Mouse (Mus musculus) liver, embryonic 16.5 days (tissue): ENCODE data around the gene Olfr1220. TPM values are rescaled to one million over a fixed set of nuclear protein-coding genes. Genes with fewer than 3 reads are reported as not detected.

ENCODE experiments used
- ATAC-seq: fragments of 200-750 bp; cut with Nextera tagmentation; 2 replicates; pipeline ENCODE4 v1.8.0; 2017; ENCODE audit warnings: low read depth, mild to moderate bottlenecking, moderate number of reproducible peaks, moderate library complexity
- H3K27ac ChIP-seq: fragments of 300-500 bp; sonication (generic); 2 replicates; pipeline ENCODE4 v1.5.1; 2014; ENCODE audit warnings: mild to moderate bottlenecking, low read length
- H3K27me3 ChIP-seq: fragments of 300-500 bp; sonication (generic); 2 replicates; pipeline ENCODE4 v1.6.1; 2014; ENCODE audit warnings: low read depth, low read length, mixed read lengths; ENCODE audit not compliant: control insufficient read depth, insufficient read depth
- H3K36me3 ChIP-seq: fragments of 300-500 bp; sonication (generic); 2 replicates; pipeline ENCODE4 v1.6.1; 2014; ENCODE audit warnings: mild to moderate bottlenecking; ENCODE audit not compliant: control insufficient read depth, insufficient read depth
- H3K4me1 ChIP-seq: fragments of 300-500 bp; sonication (generic); 2 replicates; pipeline ENCODE4 v1.6.1; 2014; ENCODE audit warnings: low read depth, low read length, mixed read lengths; ENCODE audit not compliant: control insufficient read depth
- H3K4me2 ChIP-seq: fragments of 300-500 bp; sonication (generic); 2 replicates; pipeline ENCODE4 v1.6.1; 2014; ENCODE audit warnings: low read depth, low read length, mixed read lengths
- H3K4me3 ChIP-seq: fragments of 300-500 bp; sonication (generic); 2 replicates; pipeline ENCODE4 v1.5.1; 2014; ENCODE audit warnings: low read depth, mild to moderate bottlenecking, low read length
- H3K9ac ChIP-seq: fragments of 300-500 bp; sonication (generic); 2 replicates; pipeline ENCODE4 v1.6.1; 2014; ENCODE audit warnings: low read depth, low read length
- H3K9me3 ChIP-seq: fragments of 300-500 bp; sonication (generic); replicated peaks from 2 replicates; pipeline ENCODE4 v1.6.1; 2016; ENCODE audit warnings: low read length; ENCODE audit not compliant: control insufficient read depth
- WGBS: fragments of 180-500 bp; shearing (Covaris S2); extraction: QIAGEN DNeasy Blood & Tissue Kit; methylation state at CpG from one replicate; pipeline ENCODE4 v1.1.7; 2014; ENCODE audit not compliant: insufficient replicate concordance; 5-methylcytosine and 5-hydroxymethylcytosine counted together
- polyA plus RNA-seq: library from polyadenylated mRNA; unstranded; fragments of >200 nt; fragmentation: Nextera tagmentation; extraction: Ambion mirVana; gene quantifications from 2 replicates; pipeline ENCODE4 v1.2.1, GENCODE M21; 2015

Olfr1220 gene
- polyA plus RNA-seq = not detected in 2 replicates

GRCm38 (mm10) chr2:89106735-89107134, at the start of gene Olfr1220:
Gene Olfr1220 (minus strand): TSS chr2:89106835.
- Histone ChIP-seq H3K9ac (no peak within 1 kb of the TSS), H3K27ac (no peak within 1 kb of the TSS), H3K36me3 (no peaks in the 10 kb centered on the region), H3K4me1 (no peaks in the 10 kb centered on the region), H3K4me2 (no peak within 1 kb of the TSS), H3K4me3 (no peak within 1 kb of the TSS), H3K27me3 (no peaks in the 10 kb centered on the region), H3K9me3 (no peaks in the 10 kb centered on the region)
- ATAC-seq = no peak
- 58% methylated on average over 3 of the region's 3 CpGs for WGBS

- Histone ChIP-seq H3K9ac (no peak within 1 kb of the TSS), H3K4me1 (no peaks in the 10 kb centered on the region), H3K27ac (no peak within 1 kb of the TSS), H3K4me2 (no peak within 1 kb of the TSS), H3K4me3 (no peak within 1 kb of the TSS), H3K9me3 (no peaks in the 10 kb centered on the region), H3K36me3 (no peaks in the 10 kb centered on the region), H3K27me3 (no peaks in the 10 kb centered on the region)
- no peak for ATAC-seq
- 38% methylated on average over 1 of the region's 1 CpGs for WGBS
Measured at GRCm38 (mm10) chr2:89151460-89151859, 44.8 kb upstream of the Olfr1220 start, which contains the start of gene Olfr1223. Gene Olfr1223 (minus strand): TSS chr2:89151560.

DNA sequence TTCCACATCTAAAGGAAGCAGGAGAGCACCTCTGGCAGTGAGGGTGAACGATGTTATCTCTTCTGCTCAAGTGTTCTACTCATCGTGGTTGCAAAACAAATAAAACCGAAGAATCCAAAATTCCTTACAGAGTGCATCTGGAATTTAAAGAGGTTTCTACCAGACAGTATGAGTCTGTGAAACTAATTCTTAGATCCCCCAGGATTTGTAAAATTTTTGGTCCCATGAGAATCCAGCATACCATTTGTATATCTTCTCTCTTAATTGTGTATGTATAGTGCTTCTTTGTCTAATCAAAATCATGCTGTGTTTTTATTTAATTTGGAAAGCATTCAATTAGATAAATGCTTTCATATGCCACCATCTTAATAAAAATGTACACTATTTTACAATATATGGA, 26.3 kb upstream of the Olfr1220 start, which contains the start of gene Olfr1222:
Gene Olfr1222 (minus strand): TSS at position 101 of the 400 bp plus-strand sequence.
- ATAC-seq = no peak
- no peak within 1 kb of the TSS for H3K4me2 ChIP-seq
- H3K9me3 ChIP-seq = no peaks in the 10 kb centered on the region
- no peaks in the 10 kb centered on the region for H3K36me3 ChIP-seq
- H3K9ac ChIP-seq = no peak within 1 kb of the TSS
- H3K27ac ChIP-seq = no peak within 1 kb of the TSS
- 34% methylated on average over 3 of the region's 3 CpGs for WGBS
- no peak within 1 kb of the TSS for H3K4me3 ChIP-seq
- H3K4me1 ChIP-seq = no peaks in the 10 kb centered on the region
- no peaks in the 10 kb centered on the region for H3K27me3 ChIP-seq

DNA sequence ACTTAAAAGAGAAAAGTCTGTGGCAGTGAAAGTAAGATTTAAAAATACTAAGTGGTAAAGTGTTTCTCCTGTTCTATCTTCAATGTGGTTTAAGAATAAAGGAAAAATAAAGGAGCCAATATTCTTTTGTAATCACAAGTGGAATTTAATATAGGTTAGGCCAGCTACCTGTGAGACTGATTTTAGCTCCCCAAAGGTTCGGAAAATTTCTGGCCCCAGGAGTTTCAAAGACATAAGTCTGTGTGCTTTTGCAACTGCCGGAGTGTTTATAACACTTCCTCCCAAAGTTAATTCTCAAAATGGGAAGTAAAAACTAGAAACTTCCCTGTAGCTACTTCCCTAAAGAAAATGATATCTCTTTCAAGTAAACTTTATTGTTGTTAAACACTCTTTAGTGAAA, 10.5 kb upstream of the Olfr1220 start, which contains the start of gene Olfr1221:
Gene Olfr1221 (minus strand): TSS at position 101 of the 400 bp plus-strand sequence.
- Histone ChIP-seq H3K9ac (no peak within 1 kb of the TSS), H3K4me2 (no peak within 1 kb of the TSS), H3K9me3 (no peaks in the 10 kb centered on the region), H3K27ac (no peak within 1 kb of the TSS), H3K27me3 (no peaks in the 10 kb centered on the region), H3K4me1 (no peaks in the 10 kb centered on the region), H3K36me3 (no peaks in the 10 kb centered on the region), H3K4me3 (no peak within 1 kb of the TSS)
- ATAC-seq = no peak
- 29% methylated on average over 2 of the region's 2 CpGs for WGBS

GRCm38 (mm10) chr2:89105651-89106050, 984 bp downstream of the Olfr1220 start:
- Histone ChIP-seq H3K9me3 (no peaks in the 10 kb centered on the region), H3K9ac (no peak overlapping the region), H3K4me3 (no peak overlapping the region), H3K27me3 (no peaks in the 10 kb centered on the region), H3K4me1 (no peaks in the 10 kb centered on the region), H3K36me3 (no peaks in the 10 kb centered on the region), H3K4me2 (no peak overlapping the region), H3K27ac (no peak overlapping the region)
- no peak for ATAC-seq

GRCm38 (mm10) chr2:89093848-89094247, 12.8 kb downstream of the Olfr1220 start:
- H3K27me3 ChIP-seq = no peaks in the 10 kb centered on the region
- 79% methylated on average over 1 of the region's 1 CpGs for WGBS
- no peaks in the 10 kb centered on the region for H3K4me1 ChIP-seq
- no peaks in the 10 kb centered on the region for H3K9me3 ChIP-seq
- no peak overlapping the region for H3K27ac ChIP-seq
- no peak overlapping the region for H3K4me2 ChIP-seq
- no peak overlapping the region for H3K4me3 ChIP-seq
- ATAC-seq = no peak
- no peak overlapping the region for H3K9ac ChIP-seq
- H3K36me3 ChIP-seq = no peaks in the 10 kb centered on the region

GRCm38 (mm10) chr2:89083413-89083812, 23.2 kb downstream of the Olfr1220 start, which contains the start of gene Olfr1219:
Gene Olfr1219 (minus strand): TSS chr2:89083513.
- no peak within 1 kb of the TSS for H3K9ac ChIP-seq
- ATAC-seq = no peak
- H3K9me3 ChIP-seq = no peaks in the 10 kb centered on the region
- no peak within 1 kb of the TSS for H3K4me2 ChIP-seq
- H3K4me1 ChIP-seq = no peaks in the 10 kb centered on the region
- H3K27me3 ChIP-seq = no peaks in the 10 kb centered on the region
- H3K4me3 ChIP-seq = no peak within 1 kb of the TSS
- WGBS = 46% methylated on average over 1 of the region's 1 CpGs
- no peaks in the 10 kb centered on the region for H3K36me3 ChIP-seq
- no peak within 1 kb of the TSS for H3K27ac ChIP-seq

GRCm38 (mm10) chr2:89081487-89081886, 25.1 kb downstream of the Olfr1220 start:
- Histone ChIP-seq H3K9ac (no peak overlapping the region), H3K4me3 (no peak overlapping the region), H3K9me3 (no peaks in the 10 kb centered on the region), H3K4me2 (no peak overlapping the region), H3K4me1 (no peaks in the 10 kb centered on the region), H3K36me3 (no peaks in the 10 kb centered on the region), H3K27ac (no peak overlapping the region), H3K27me3 (no peaks in the 10 kb centered on the region)
- no peak for ATAC-seq

DNA sequence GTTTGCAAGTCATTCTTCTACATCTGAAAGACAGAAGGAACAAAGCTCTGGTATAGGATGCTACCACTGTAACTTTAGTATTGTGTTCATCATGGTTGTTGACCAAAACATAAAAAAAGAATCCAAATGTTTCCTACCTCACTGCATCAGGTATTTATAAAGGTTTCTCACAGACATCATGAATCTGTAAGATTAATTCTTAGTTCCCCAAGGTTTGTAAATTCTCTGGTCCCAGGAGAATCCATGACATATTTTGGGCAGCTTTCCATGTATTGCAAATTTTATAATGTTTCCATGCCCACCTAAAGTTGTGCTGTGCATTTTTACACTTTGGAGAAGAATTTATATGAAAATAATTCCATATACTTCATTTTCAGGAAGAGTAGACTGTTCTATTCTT, 45.5 kb downstream of the Olfr1220 start, which contains the start of gene Olfr1218:
Gene Olfr1218 (minus strand): TSS at position 101 of the 400 bp plus-strand sequence.
- H3K27ac ChIP-seq = no peak within 1 kb of the TSS
- H3K9ac ChIP-seq = no peak within 1 kb of the TSS
- H3K4me2 ChIP-seq = no peak within 1 kb of the TSS
- no peaks in the 10 kb centered on the region for H3K27me3 ChIP-seq
- H3K9me3 ChIP-seq = no peaks in the 10 kb centered on the region
- no peaks in the 10 kb centered on the region for H3K4me1 ChIP-seq
- no peak for ATAC-seq
- H3K4me3 ChIP-seq = no peak within 1 kb of the TSS
- H3K36me3 ChIP-seq = no peaks in the 10 kb centered on the region
